Mouse (Mus musculus) MEL (cell line): Measurements from ENCODE around the gene Adck2.

ENCODE experiments used
- BHLHE40 ChIP-seq: IDR thresholded peaks from 2 replicates; pipeline ENCODE4 v1.6.1; 2012; ENCODE audit warnings: low read depth, mild to moderate bottlenecking, inconsistent platforms, low read length, improper control_type of control experiment, borderline replicate concordance
- CTCF ChIP-seq, 3 experiments: IDR thresholded peaks in 2 of 3; conservative IDR thresholded peaks in 1 of 3; 2 replicates each; pipeline ENCODE4 v1.5.1; 2011 to 2012; ENCODE audit warnings: low read length in 3 of 3, low read depth in 2 of 3, mild to moderate bottlenecking in 2 of 3, improper control_type of control experiment in 1 of 3, inconsistent platforms in 1 of 3, mixed read lengths in 1 of 3, moderate library complexity in 1 of 3; ENCODE audit not compliant: control insufficient read depth in 1 of 3, insufficient read depth in 1 of 3, poor library complexity in 1 of 3, severe bottlenecking in 1 of 3
- EP300 ChIP-seq, 2 experiments: IDR thresholded peaks; 2 replicates each; pipeline ENCODE4 v1.6.1; 2011; ENCODE audit warnings: improper control_type of control experiment in 2 of 2, low read length in 2 of 2, low read depth in 1 of 2, mild to moderate bottlenecking in 1 of 2
- GATA1 ChIP-seq: IDR thresholded peaks from 2 replicates; pipeline ENCODE4 v1.6.1; 2011; ENCODE audit warnings: low read depth, low read length, improper control_type of control experiment
- MAZ ChIP-seq: IDR thresholded peaks from 2 replicates; pipeline ENCODE4 v1.6.1; 2012; ENCODE audit warnings: low read depth, mild to moderate bottlenecking, inconsistent platforms, low read length, improper control_type of control experiment
- MYB ChIP-seq: IDR thresholded peaks from 2 replicates; pipeline ENCODE4 v1.6.1; 2011; ENCODE audit warnings: mild to moderate bottlenecking, low read depth, low read length, improper control_type of control experiment
- NELFE ChIP-seq: IDR thresholded peaks from 2 replicates; pipeline ENCODE4 v1.6.1; 2011; ENCODE audit warnings: low read depth, low read length, improper control_type of control experiment
- POLR2A ChIP-seq, 2 experiments: IDR thresholded peaks; 2 replicates each; pipeline ENCODE4 v1.6.1; 2011 to 2012; ENCODE audit warnings: low read length in 2 of 2, mild to moderate bottlenecking in 2 of 2, control low read depth in 1 of 2, improper control_type of control experiment in 1 of 2, low read depth in 1 of 2, moderate library complexity in 1 of 2; ENCODE audit not compliant: control insufficient read depth in 1 of 2, insufficient read depth in 1 of 2, poor library complexity in 1 of 2

DNA sequence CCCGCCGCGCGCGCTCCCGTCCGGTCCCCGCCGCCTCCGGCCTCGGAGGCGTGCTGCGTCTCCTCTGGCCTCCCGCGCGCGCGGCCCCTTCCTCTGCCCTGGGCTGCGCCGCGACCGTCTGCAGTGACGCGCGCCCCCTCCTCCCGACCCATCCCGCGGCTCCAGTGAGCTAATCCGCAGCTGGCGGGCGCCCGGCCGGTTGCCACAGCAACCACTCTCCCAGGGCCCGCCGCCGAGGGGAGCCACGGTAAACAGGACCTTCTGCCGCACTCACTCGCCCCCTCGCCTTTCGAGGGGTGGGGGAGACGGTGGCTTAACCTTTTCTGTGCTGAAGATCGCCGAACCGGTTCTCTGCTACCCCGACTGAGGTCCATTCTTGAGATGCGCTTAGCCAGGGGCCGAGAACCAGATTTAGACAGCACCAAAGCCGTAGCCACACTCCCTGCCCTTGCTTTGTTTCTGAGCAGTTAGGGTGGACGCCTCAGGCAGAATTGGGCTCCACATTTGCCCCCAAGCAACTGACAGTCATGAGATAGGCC is 15.9 kb upstream of the Adck2 start, which contains the start of gene Dennd2a:
- TF ChIP-seq BHLHE40 (no peak), CTCF (IDR thresholded peaks at IDR 0.05 in 2 of 3, conservative IDR thresholded peaks at IDR 0.05 in 1 of 3; ENCODE audit: control insufficient read depth in 1 of 3, insufficient read depth in 1 of 3, low read depth in 2 of 3, low read length in 3 of 3, poor library complexity in 1 of 3, severe bottlenecking in 1 of 3) (no peak), POLR2A (IDR thresholded peaks at IDR 0.05; ENCODE audit: control insufficient read depth in 1 of 2, insufficient read depth in 1 of 2, low read depth in 1 of 2, low read length in 2 of 2, poor library complexity in 1 of 2) (no peak), MYB (no peak), GATA1 (no peak), NELFE (no peak), EP300 (IDR thresholded peaks at IDR 0.05; ENCODE audit: low read depth in 1 of 2, low read length in 2 of 2) (no peak), MAZ (no peak)
